Mouse (Mus musculus) lung, adult 18-20 months (tissue): ENCODE measurements around the gene Lmf1.

Source experiments
- DNase-seq, 2 experiments: peaks; one replicate each; pipeline ENCODE4 v3.0.0; 2022; ENCODE audit warnings: mixed read lengths in 2 of 2

The Lmf1 gene

GRCm38 (mm10) chr17:25578920-25579319, at the start of gene Lmf1:
Lmf1 (plus strand) TSS chr17:25579085.
- DNase-seq, result peak; percentile 97 to 98

GRCm38 (mm10) chr17:25530357-25531022, 48.4 kb upstream of the Lmf1 start:
- DNase-seq, result no peak

- peak; percentile 9 to 19 for DNase-seq
Observed at GRCm38 (mm10) chr17:25538945-25539875, 39.7 kb upstream of the Lmf1 start.

DNA sequence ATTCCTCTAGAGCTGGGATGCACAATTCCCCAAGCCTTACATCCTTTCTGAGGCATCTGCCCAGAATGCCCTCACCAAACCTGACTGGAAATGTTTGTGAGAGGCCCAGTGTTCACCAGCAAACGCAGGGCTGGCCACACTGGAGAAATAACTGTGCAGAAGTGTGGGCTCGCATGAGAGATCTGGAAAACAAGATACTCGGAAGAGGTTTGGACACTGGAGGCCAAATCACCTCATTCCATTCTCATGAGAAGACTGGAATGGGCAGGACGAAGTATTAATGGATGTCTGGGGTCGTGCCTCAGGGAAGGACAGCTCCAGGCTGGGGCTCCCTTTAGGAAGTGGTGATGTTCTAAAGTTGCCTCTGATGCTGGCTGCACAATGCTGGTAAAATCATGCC, 38.2 kb upstream of the Lmf1 start:
- DNase-seq, result no peak

GRCm38 (mm10) chr17:25541768-25542167, 37.1 kb upstream of the Lmf1 start:
- no peak for DNase-seq

GRCm38 (mm10) chr17:25547026-25547425, 31.9 kb upstream of the Lmf1 start:
- peak in 1 of 2 experiments; percentile 15 for DNase-seq

GRCm38 (mm10) chr17:25550020-25550419, 28.9 kb upstream of the Lmf1 start:
- DNase-seq, result no peak

DNA sequence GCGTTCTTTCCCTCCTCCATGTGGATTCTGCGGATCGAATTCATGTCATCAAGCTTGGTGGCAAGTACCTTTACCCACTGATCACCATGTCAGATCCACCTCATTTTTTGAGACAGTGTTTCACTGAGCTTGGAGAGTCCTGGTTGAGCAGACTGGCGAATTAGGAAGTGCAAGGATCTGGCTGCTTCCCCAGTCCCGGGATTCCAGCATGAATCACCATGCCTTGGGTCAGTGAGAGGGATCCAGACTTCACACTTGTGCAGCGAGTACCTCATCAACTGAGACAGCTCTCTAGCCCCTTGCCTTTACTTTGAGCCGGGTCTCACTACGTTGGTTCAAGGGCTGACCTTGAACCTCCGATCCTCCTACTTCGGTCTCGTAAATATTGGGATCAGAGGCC, 27.6 kb upstream of the Lmf1 start:
- DNase-seq, result no peak

GRCm38 (mm10) chr17:25555159-25555558, 23.7 kb upstream of the Lmf1 start:
- DNase-seq, result no peak

- DNase-seq, result no peak
Observed at GRCm38 (mm10) chr17:25555666-25556629, 22.9 kb upstream of the Lmf1 start.

DNA sequence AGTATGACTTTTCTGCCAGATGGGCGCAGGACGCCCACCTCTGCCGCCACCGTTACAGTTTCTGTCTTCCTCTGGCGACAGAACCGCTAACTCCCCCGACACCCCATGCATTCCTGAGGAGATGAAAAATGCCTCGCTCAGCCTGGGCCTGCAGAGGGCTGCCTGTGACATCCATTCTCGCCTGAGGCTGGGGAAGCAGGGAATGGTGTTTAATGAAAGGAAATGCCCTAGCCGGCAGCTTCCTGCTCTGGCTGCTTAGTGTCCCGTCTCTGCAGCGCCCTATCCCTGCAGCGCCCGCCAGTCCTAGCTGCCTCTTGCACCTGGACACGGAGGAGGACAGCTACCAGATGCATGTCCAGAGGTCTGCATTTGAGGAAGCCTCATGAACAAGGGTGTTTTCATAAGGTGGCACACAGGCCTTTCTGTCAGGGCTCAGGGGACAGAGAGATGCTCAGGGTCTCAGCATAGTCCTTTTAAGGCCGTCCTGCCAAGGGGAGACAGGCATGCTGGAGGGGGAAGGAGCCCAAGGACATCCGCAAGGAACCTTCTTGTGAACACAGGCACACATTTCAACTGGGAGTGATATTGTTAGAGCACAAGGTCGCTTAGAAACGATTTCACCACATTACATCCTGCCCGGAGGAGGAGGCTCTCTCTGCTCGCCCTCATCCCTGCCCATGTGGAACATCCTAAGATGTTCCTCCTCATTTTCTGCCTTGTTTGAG, 22.1 kb upstream of the Lmf1 start:
- DNase-seq, result no peak

DNA sequence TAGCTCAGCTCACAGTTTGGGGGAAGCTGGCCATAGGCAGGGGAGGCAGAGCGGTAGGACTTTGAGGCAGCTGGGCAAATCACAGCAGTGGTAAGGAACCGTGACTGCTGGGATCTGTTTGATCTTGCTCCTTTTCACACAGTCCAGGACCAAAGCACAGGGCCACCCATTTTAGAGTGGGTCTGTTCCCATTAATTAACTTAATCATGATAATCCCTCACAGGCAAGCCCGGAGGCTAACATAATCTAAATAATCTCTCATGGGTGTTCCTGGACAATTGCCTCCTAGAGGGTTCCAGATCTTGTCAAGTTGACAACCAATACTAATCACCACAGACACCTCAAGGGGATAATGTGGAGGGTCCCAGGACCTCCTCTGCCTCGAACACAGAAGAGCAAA, 19.3 kb upstream of the Lmf1 start:
- no peak for DNase-seq

GRCm38 (mm10) chr17:25560554-25561222, 18.2 kb upstream of the Lmf1 start:
- no peak for DNase-seq

DNA sequence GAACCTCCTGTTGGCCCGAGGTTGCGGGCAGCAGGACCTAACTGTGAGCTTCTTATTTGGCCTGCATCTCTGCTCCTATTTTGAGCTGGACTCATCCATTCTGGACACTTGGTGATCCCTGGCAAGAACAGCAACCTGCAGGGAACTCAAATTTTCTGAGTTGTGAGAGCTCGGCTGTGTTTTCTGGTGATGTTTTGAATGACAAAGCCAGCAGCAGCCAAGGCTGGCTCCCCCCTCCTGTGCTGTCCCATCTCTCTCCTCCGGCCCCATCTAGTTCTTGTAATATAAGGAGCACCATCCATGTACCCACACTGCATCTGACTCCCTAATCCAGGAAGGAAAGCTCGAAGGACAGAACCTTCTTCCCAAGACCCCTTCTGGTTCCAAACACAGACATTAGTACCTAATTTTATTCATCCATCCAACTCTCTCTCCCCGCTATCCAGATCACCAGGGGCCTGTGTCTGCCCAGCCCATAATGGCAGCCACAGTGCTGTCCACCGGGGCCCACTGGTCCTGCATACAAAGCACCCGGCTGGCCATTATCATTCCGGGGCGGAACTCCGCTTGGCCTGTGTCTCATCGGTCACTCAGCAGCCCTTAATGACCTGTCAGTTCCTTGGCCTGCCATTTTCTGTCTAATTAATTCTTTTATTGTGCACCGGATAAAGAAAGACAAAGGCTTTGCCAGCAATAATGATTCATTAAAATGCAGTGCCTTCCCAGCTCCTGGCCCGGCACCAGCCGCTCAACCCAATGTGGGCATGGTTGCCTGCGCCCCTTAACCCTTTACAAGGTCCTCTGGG, 17.5 kb upstream of the Lmf1 start:
- DNase-seq, result no peak

DNA sequence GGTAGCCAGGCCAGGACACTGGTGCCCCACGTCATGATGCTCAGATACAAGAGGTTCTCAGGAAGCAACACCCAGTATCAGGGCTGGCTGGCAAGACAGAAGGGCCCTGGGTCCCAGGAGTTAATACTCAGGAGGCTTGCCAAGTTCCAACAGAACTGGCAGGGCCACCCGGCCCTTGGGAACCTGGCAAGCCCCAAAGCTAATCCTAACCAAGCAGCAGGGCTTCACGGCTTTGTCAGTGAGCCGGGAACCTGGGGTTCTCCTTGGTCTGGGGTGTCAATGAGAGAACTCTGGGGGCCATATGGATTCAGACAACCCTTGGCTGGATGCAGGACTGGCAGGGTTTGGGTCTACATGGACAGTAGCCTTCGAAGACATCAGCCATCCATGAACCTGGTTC, 14.4 kb upstream of the Lmf1 start:
- DNase-seq, result no peak

- DNase-seq, result no peak
Observed at GRCm38 (mm10) chr17:25565244-25565643, 13.6 kb upstream of the Lmf1 start.

GRCm38 (mm10) chr17:25565860-25566600, 12.9 kb upstream of the Lmf1 start:
- no peak for DNase-seq

GRCm38 (mm10) chr17:25567261-25567660, 11.6 kb upstream of the Lmf1 start:
- DNase-seq, result no peak

GRCm38 (mm10) chr17:25567745-25568144, 11.1 kb upstream of the Lmf1 start:
- peak; percentile 15 to 39 for DNase-seq

GRCm38 (mm10) chr17:25568206-25568605, 10.7 kb upstream of the Lmf1 start:
- no peak for DNase-seq
